Mouse (Mus musculus) embryonic fibroblast, embryonic 13.5 days (primary cell): ENCODE results near the gene Psip1.

Source experiments
- CTCF ChIP-seq: IDR thresholded peaks from 2 replicates; pipeline ENCODE4 v1.5.1; 2011; ENCODE audit warnings: mild to moderate bottlenecking, control low read depth, low read length, moderate library complexity, borderline replicate concordance; ENCODE audit not compliant: insufficient read depth
- POLR2A ChIP-seq: IDR thresholded peaks from 2 replicates; pipeline ENCODE4 v1.6.1; 2011; ENCODE audit warnings: low read depth, mild to moderate bottlenecking, control low read depth, low read length, moderate library complexity

DNA sequence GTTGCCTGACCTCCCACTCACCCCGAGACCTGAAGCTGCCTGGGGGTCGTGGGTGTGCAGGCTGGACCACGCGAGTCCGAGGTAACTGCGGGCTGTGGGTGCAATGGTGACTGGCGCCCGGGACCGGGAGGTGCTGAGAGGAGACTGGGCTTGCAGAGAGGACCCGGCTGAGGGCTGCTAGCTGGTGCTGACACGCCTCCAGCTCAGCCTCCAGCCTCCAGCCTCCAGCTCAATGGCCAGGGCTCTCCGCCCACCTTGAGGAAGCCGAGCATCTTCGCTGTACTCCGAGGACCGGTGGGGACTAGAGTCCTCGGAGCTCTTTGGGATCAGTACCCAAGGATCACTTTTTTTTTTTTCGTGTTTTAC lies 39.4 kb upstream of the Psip1 start:
- TF ChIP-seq CTCF = no peak
- no peak for TF ChIP-seq POLR2A
